Mouse (Mus musculus) heart, postnatal 0 days (tissue): ENCODE data around the gene Hpcal4. TPM values are rescaled to one million over a fixed set of nuclear protein-coding genes. Genes with fewer than 3 reads are reported as not detected.
A peak's percentile ranks its signal among the peaks of the same experiment; 100 is the strongest.

Source experiments
- ATAC-seq: fragments of 200-750 bp; cut with Nextera tagmentation; 2 replicates; pipeline ENCODE4 v1.8.0; 2017; ENCODE audit warnings: low read depth, moderate number of reproducible peaks, moderate library complexity; ENCODE audit not compliant: insufficient read depth
- DNase-seq: peaks from one replicate; pipeline ENCODE4 v3.0.0-alpha.2; 2016; ENCODE audit warnings: low spot score
- H3K27ac ChIP-seq: fragments of 300-500 bp; sonication (generic); 2 replicates; pipeline ENCODE4 v1.5.1; 2014; ENCODE audit warnings: low read depth, mild to moderate bottlenecking
- H3K27me3 ChIP-seq: fragments of 300-500 bp; sonication (generic); 2 replicates; pipeline ENCODE4 v1.6.1; 2014; ENCODE audit warnings: low read length, mixed read lengths; ENCODE audit not compliant: control insufficient read depth, insufficient read depth
- H3K36me3 ChIP-seq: fragments of 300-500 bp; sonication (generic); replicated peaks from 2 replicates; pipeline ENCODE4 v1.6.1; 2014; ENCODE audit warnings: low read length, mixed read lengths; ENCODE audit not compliant: control insufficient read depth, insufficient read depth
- H3K4me1 ChIP-seq: fragments of 300-500 bp; sonication (generic); 2 replicates; pipeline ENCODE4 v1.6.1; 2014; ENCODE audit warnings: antibody characterized with exemption; ENCODE audit not compliant: control insufficient read depth, insufficient read depth
- H3K4me2 ChIP-seq: fragments of 300-500 bp; sonication (generic); 2 replicates; pipeline ENCODE4 v1.6.1; 2014; ENCODE audit warnings: low read depth, mild to moderate bottlenecking, low read length, moderate library complexity
- H3K4me3 ChIP-seq: fragments of 300-500 bp; sonication (generic); 2 replicates; pipeline ENCODE4 v1.5.1; 2014; ENCODE audit warnings: low read depth, low read length
- H3K9ac ChIP-seq: fragments of 300-500 bp; sonication (generic); replicated peaks from 2 replicates; pipeline ENCODE4 v1.6.1; 2014; ENCODE audit warnings: low read depth, low read length, mixed read lengths
- H3K9me3 ChIP-seq: fragments of 300-500 bp; sonication (generic); replicated peaks from 2 replicates; pipeline ENCODE4 v1.6.1; 2016; ENCODE audit warnings: low read length; ENCODE audit not compliant: control insufficient read depth
- CTCF ChIP-seq: IDR thresholded peaks from 2 replicates; pipeline ENCODE4 v1.5.1; 2016; ENCODE audit warnings: antibody characterized with exemption, control low read depth, low read depth
- EP300 ChIP-seq: IDR thresholded peaks from 2 replicates; pipeline ENCODE4 v1.6.1; 2016; ENCODE audit warnings: antibody characterized with exemption, low read depth
- WGBS: fragments of 180-500 bp; shearing (Covaris S2); extraction: QIAGEN DNeasy Blood & Tissue Kit; methylation state at CpG from one replicate; pipeline ENCODE4 v1.1.7; 2014; 5-methylcytosine and 5-hydroxymethylcytosine counted together
- polyA plus RNA-seq: library from polyadenylated mRNA; unstranded; fragments of >200 nt; fragmentation: Nextera tagmentation; extraction: Ambion mirVana; gene quantifications from 2 replicates; pipeline ENCODE4 v1.2.1, GENCODE M21; 2015
- total RNA-seq: library from RNA; depleted of rRNA; stranded (reverse); fragments of >200 nt; gene quantifications from 2 replicates; pipeline ENCODE4 v1.2.3, GENCODE M21; 2014; ENCODE audit warnings: low replicate concordance

The Hpcal4 gene
- total and polyA plus RNA-seq, 2 experiments from 2014 or later, result 0.41 to 0.57 TPM

- Histone ChIP-seq H3K27ac (no peak overlapping the region), H3K36me3 (no peaks in the 10 kb centered on the region), H3K9me3 (no peaks in the 10 kb centered on the region), H3K27me3 (peaks cover 26% of the 10 kb centered on the region; the same call in 1 of the 2 replicates), H3K4me3 (no peak overlapping the region), H3K4me2 (no peak overlapping the region), H3K9ac (no peak overlapping the region), H3K4me1 (peaks cover 6% of the 10 kb centered on the region; the same call in 1 of the 2 replicates)
- no peak for TF ChIP-seq EP300
- ATAC-seq (no peak), DNase-seq (no peak)
- 54% methylated on average over 11 of the region's 11 CpGs for WGBS
Measured at GRCm38 (mm10) chr4:123192336-123192735, 9.3 kb downstream of the Hpcal4 start.

- H3K27me3 ChIP-seq, result 0 out of 2 replicates have a peak, but pooled peaks cover 16% of the 10 kb centered on the region
Measured at GRCm38 (mm10) chr4:123193791-123194190, 10.8 kb downstream of the Hpcal4 start.

GRCm38 (mm10) chr4:123196695-123197094 lies 13.7 kb downstream of the Hpcal4 start:
- H3K4me1 ChIP-seq, result peaks cover 11% of the 10 kb centered on the region; the same call in 1 of the 2 replicates
- DNase-seq (no peak), ATAC-seq (no peak)
- peaks cover 11% of the 10 kb centered on the region; the same call in 1 of the 2 replicates for H3K27me3 ChIP-seq
- no peaks in the 10 kb centered on the region for H3K36me3 ChIP-seq
- no peak overlapping the region for H3K4me2 ChIP-seq
- H3K9ac ChIP-seq, result no peak overlapping the region
- no peak overlapping the region for H3K27ac ChIP-seq
- H3K4me3 ChIP-seq, result no peak overlapping the region
- TF ChIP-seq CTCF (no peak), EP300 (no peak)
- H3K9me3 ChIP-seq, result no peaks in the 10 kb centered on the region
- 34% methylated on average over 6 of the region's 6 CpGs for WGBS

More at GRCm38 (mm10) chr4:123193791-123194190, 10.8 kb downstream of the Hpcal4 start:
- ATAC-seq (no peak), DNase-seq (no peak)
- Histone ChIP-seq H3K4me1 (peaks cover 6% of the 10 kb centered on the region; the same call in 1 of the 2 replicates), H3K4me2 (no peak overlapping the region), H3K36me3 (no peaks in the 10 kb centered on the region), H3K9ac (no peak overlapping the region), H3K27ac (no peak overlapping the region), H3K4me3 (no peak overlapping the region), H3K9me3 (no peaks in the 10 kb centered on the region)
- TF ChIP-seq EP300 (no peak), CTCF (no peak)
- 80% methylated on average over 11 of the region's 11 CpGs for WGBS

GRCm38 (mm10) chr4:123200771-123201185 lies 17.8 kb downstream of the Hpcal4 start:
- peak overlapping the region; percentile 87 for H3K27ac ChIP-seq
- peaks cover 3% of the 10 kb centered on the region; the same call in 1 of the 2 replicates for H3K27me3 ChIP-seq
- WGBS, result 3% methylated on average over 15 of the region's 15 CpGs
- peak; percentile 58 for ATAC-seq
- peak; percentile 71 for DNase-seq
- H3K4me2 ChIP-seq, result peak overlapping the region; percentile 73
- H3K9ac ChIP-seq, result peak overlapping the region; percentile 61
- peak overlapping the region; percentile 44 for H3K4me3 ChIP-seq
- H3K36me3 ChIP-seq, result no peaks in the 10 kb centered on the region
- no peaks in the 10 kb centered on the region for H3K9me3 ChIP-seq
- H3K4me1 ChIP-seq, result peaks cover 23% of the 10 kb centered on the region; the same call in 1 of the 2 replicates
- TF ChIP-seq CTCF, result peak; percentile 85
- no peak for TF ChIP-seq EP300

GRCm38 (mm10) chr4:123201186-123202093 lies 18.4 kb downstream of the Hpcal4 start, which contains the start of gene Nt5c1a:
Gene Nt5c1a (plus strand): TSS chr4:123201504.
- peak within 1 kb of the TSS; percentile 61 for H3K9ac ChIP-seq
- H3K36me3 ChIP-seq, result no peaks in the 10 kb centered on the region
- H3K27me3 ChIP-seq, result peaks cover 3% of the 10 kb centered on the region; the same call in 1 of the 2 replicates
- H3K4me3 ChIP-seq, result peak within 1 kb of the TSS; percentile 44
- no peaks in the 10 kb centered on the region for H3K9me3 ChIP-seq
- peak within 1 kb of the TSS; percentile 87 for H3K27ac ChIP-seq
- WGBS, result 2% methylated on average over 58 of the region's 58 CpGs
- ATAC-seq (peak; percentile 89), DNase-seq (peak; percentile 65)
- no peak for TF ChIP-seq EP300
- no peak for TF ChIP-seq CTCF
- peaks cover 21% of the 10 kb centered on the region; the same call in 1 of the 2 replicates for H3K4me1 ChIP-seq
- H3K4me2 ChIP-seq, result peak within 1 kb of the TSS; percentile 73
